Mouse (Mus musculus): ENCODE data around the gene Gpa33. TPM values are rescaled to one million over a fixed set of nuclear protein-coding genes. Genes with fewer than 3 reads are reported as not detected.

Gene Gpa33
- polyA plus RNA-seq, 1 experiment = 49.6 TPM

GRCm38 (mm10) chr1:166146626-166147025, 16.6 kb downstream of the Gpa33 start:
- Histone ChIP-seq H3K9ac (ENCODE audit: low read depth, poor library complexity, severe bottlenecking) (no peak overlapping the region), H3K9me3 (replicated peaks; ENCODE audit: control insufficient read depth, insufficient read depth, low read length, poor library complexity, severe bottlenecking) (peaks cover 18% of the 10 kb centered on the region), H3K27ac (ENCODE audit: insufficient read depth, low read length) (no peak overlapping the region), H3K36me3 (ENCODE audit: control insufficient read depth, insufficient read depth, low read length, poor library complexity, severe bottlenecking) (peaks cover 32% of the 10 kb centered on the region), H3K27me3 (ENCODE audit: control insufficient read depth, insufficient read depth, low read length, poor library complexity, severe bottlenecking) (no peaks in the 10 kb centered on the region), H3K4me1 (ENCODE audit: control insufficient read depth, insufficient read depth, low read length) (no peaks in the 10 kb centered on the region), H3K4me3 (ENCODE audit: low read depth, low read length) (no peak overlapping the region)
- TF ChIP-seq EP300 (IDR thresholded peaks at IDR 0.05; ENCODE audit: insufficient read depth, low read depth, low read length) (no peak), POLR2A (IDR thresholded peaks at IDR 0.05; ENCODE audit: insufficient read depth, low read length) (no peak), CTCF (IDR thresholded peaks at IDR 0.05; ENCODE audit: low read depth, low read length) (no peak)

GRCm38 (mm10) chr1:166147657-166148056, 17.6 kb downstream of the Gpa33 start:
- no peak overlapping the region for H3K9ac ChIP-seq (ENCODE audit: low read depth, poor library complexity, severe bottlenecking)
- no peaks in the 10 kb centered on the region for H3K4me1 ChIP-seq (ENCODE audit: control insufficient read depth, insufficient read depth, low read length)
- H3K27me3 ChIP-seq (ENCODE audit: control insufficient read depth, insufficient read depth, low read length, poor library complexity, severe bottlenecking) = no peaks in the 10 kb centered on the region
- peak overlapping the region; percentile 13 for H3K27ac ChIP-seq (ENCODE audit: insufficient read depth, low read length)
- H3K9me3 ChIP-seq (replicated peaks; ENCODE audit: control insufficient read depth, insufficient read depth, low read length, poor library complexity, severe bottlenecking) = peaks cover 18% of the 10 kb centered on the region
- peaks cover 32% of the 10 kb centered on the region for H3K36me3 ChIP-seq (ENCODE audit: control insufficient read depth, insufficient read depth, low read length, poor library complexity, severe bottlenecking)
- H3K4me3 ChIP-seq (ENCODE audit: low read depth, low read length) = no peak overlapping the region
- TF ChIP-seq CTCF (IDR thresholded peaks at IDR 0.05; ENCODE audit: low read depth, low read length) (no peak), EP300 (IDR thresholded peaks at IDR 0.05; ENCODE audit: insufficient read depth, low read depth, low read length) (no peak), POLR2A (IDR thresholded peaks at IDR 0.05; ENCODE audit: insufficient read depth, low read length) (no peak)

GRCm38 (mm10) chr1:166149441-166149840, 19.4 kb downstream of the Gpa33 start:
- peaks cover 7% of the 10 kb centered on the region for H3K9me3 ChIP-seq (replicated peaks; ENCODE audit: control insufficient read depth, insufficient read depth, low read length, poor library complexity, severe bottlenecking)
- H3K4me3 ChIP-seq (ENCODE audit: low read depth, low read length) = no peak overlapping the region
- no peak overlapping the region for H3K9ac ChIP-seq (ENCODE audit: low read depth, poor library complexity, severe bottlenecking)
- TF ChIP-seq EP300 (IDR thresholded peaks at IDR 0.05; ENCODE audit: insufficient read depth, low read depth, low read length) (no peak), CTCF (IDR thresholded peaks at IDR 0.05; ENCODE audit: low read depth, low read length) (no peak), POLR2A (IDR thresholded peaks at IDR 0.05; ENCODE audit: insufficient read depth, low read length) (no peak)
- no peaks in the 10 kb centered on the region for H3K4me1 ChIP-seq (ENCODE audit: control insufficient read depth, insufficient read depth, low read length)
- H3K27me3 ChIP-seq (ENCODE audit: control insufficient read depth, insufficient read depth, low read length, poor library complexity, severe bottlenecking) = no peaks in the 10 kb centered on the region
- peaks cover 21% of the 10 kb centered on the region for H3K36me3 ChIP-seq (ENCODE audit: control insufficient read depth, insufficient read depth, low read length, poor library complexity, severe bottlenecking)
- peak overlapping the region; percentile 9; the same call in 1 of the 2 replicates for H3K27ac ChIP-seq (ENCODE audit: insufficient read depth, low read length)

- no peak for TF ChIP-seq CTCF (IDR thresholded peaks at IDR 0.05; ENCODE audit: low read depth, low read length)
- no peak for TF ChIP-seq EP300 (IDR thresholded peaks at IDR 0.05; ENCODE audit: insufficient read depth, low read depth, low read length)
- no peak for TF ChIP-seq POLR2A (IDR thresholded peaks at IDR 0.05; ENCODE audit: insufficient read depth, low read length)
- no peak overlapping the region for H3K9ac ChIP-seq (ENCODE audit: low read depth, poor library complexity, severe bottlenecking)
- peak overlapping the region; percentile 53 for H3K27ac ChIP-seq (ENCODE audit: insufficient read depth, low read length)
- H3K36me3 ChIP-seq (ENCODE audit: control insufficient read depth, insufficient read depth, low read length, poor library complexity, severe bottlenecking) = peaks cover 17% of the 10 kb centered on the region
- no peak overlapping the region for H3K4me3 ChIP-seq (ENCODE audit: low read depth, low read length)
- no peaks in the 10 kb centered on the region for H3K27me3 ChIP-seq (ENCODE audit: control insufficient read depth, insufficient read depth, low read length, poor library complexity, severe bottlenecking)
- H3K4me1 ChIP-seq (ENCODE audit: control insufficient read depth, insufficient read depth, low read length) = no peaks in the 10 kb centered on the region
- H3K9me3 ChIP-seq (replicated peaks; ENCODE audit: control insufficient read depth, insufficient read depth, low read length, poor library complexity, severe bottlenecking) = 0 out of 2 replicates have a peak, but pooled peaks cover 2% of the 10 kb centered on the region
These were observed 20.0 kb downstream of the Gpa33 start for GRCm38 (mm10) chr1:166150035-166150434.

- Histone ChIP-seq H3K27me3 (ENCODE audit: control insufficient read depth, insufficient read depth, low read length, poor library complexity, severe bottlenecking) (no peaks in the 10 kb centered on the region), H3K9ac (ENCODE audit: low read depth, poor library complexity, severe bottlenecking) (no peak overlapping the region), H3K9me3 (replicated peaks; ENCODE audit: control insufficient read depth, insufficient read depth, low read length, poor library complexity, severe bottlenecking) (no peaks in the 10 kb centered on the region), H3K36me3 (ENCODE audit: control insufficient read depth, insufficient read depth, low read length, poor library complexity, severe bottlenecking) (peaks cover 15% of the 10 kb centered on the region), H3K4me3 (ENCODE audit: low read depth, low read length) (no peak overlapping the region), H3K4me1 (ENCODE audit: control insufficient read depth, insufficient read depth, low read length) (no peaks in the 10 kb centered on the region), H3K27ac (ENCODE audit: insufficient read depth, low read length) (peak overlapping the region; percentile 75)
- TF ChIP-seq CTCF (IDR thresholded peaks at IDR 0.05; ENCODE audit: low read depth, low read length) (no peak), POLR2A (IDR thresholded peaks at IDR 0.05; ENCODE audit: insufficient read depth, low read length) (no peak), EP300 (IDR thresholded peaks at IDR 0.05; ENCODE audit: insufficient read depth, low read depth, low read length) (no peak)
These were observed 21.3 kb downstream of the Gpa33 start for GRCm38 (mm10) chr1:166151341-166151740.

- peaks cover 11% of the 10 kb centered on the region for H3K36me3 ChIP-seq (ENCODE audit: control insufficient read depth, insufficient read depth, low read length, poor library complexity, severe bottlenecking)
- H3K4me1 ChIP-seq (ENCODE audit: control insufficient read depth, insufficient read depth, low read length) = no peaks in the 10 kb centered on the region
- H3K9me3 ChIP-seq (replicated peaks; ENCODE audit: control insufficient read depth, insufficient read depth, low read length, poor library complexity, severe bottlenecking) = no peaks in the 10 kb centered on the region
- peak overlapping the region; percentile 75 for H3K27ac ChIP-seq (ENCODE audit: insufficient read depth, low read length)
- no peaks in the 10 kb centered on the region for H3K27me3 ChIP-seq (ENCODE audit: control insufficient read depth, insufficient read depth, low read length, poor library complexity, severe bottlenecking)
- H3K4me3 ChIP-seq (ENCODE audit: low read depth, low read length) = no peak overlapping the region
- TF ChIP-seq POLR2A (IDR thresholded peaks at IDR 0.05; ENCODE audit: insufficient read depth, low read length) (no peak), EP300 (IDR thresholded peaks at IDR 0.05; ENCODE audit: insufficient read depth, low read depth, low read length) (no peak), CTCF (IDR thresholded peaks at IDR 0.05; ENCODE audit: low read depth, low read length) (no peak)
- H3K9ac ChIP-seq (ENCODE audit: low read depth, poor library complexity, severe bottlenecking) = 0 out of 2 replicates have a peak overlapping the region, but pooled peaks have one; percentile 7
These were observed 22.0 kb downstream of the Gpa33 start for GRCm38 (mm10) chr1:166152034-166152433.

Data from ES-Bruce4 (cell line).